Mouse (Mus musculus): ENCODE data around the gene Ano5.

- TF ChIP-seq CTCF (IDR thresholded peaks at IDR 0.05; ENCODE audit: low read depth, low read length) (peak; percentile 82), POLR2A (IDR thresholded peaks at IDR 0.05; ENCODE audit: insufficient read depth, low read length) (no peak), EP300 (IDR thresholded peaks at IDR 0.05; ENCODE audit: insufficient read depth, low read depth, low read length) (no peak)
These were observed 29.9 kb downstream of the Ano5 start for GRCm38 (mm10) chr7:51540736-51541135.

Data from ES-Bruce4 (cell line).